Mouse (Mus musculus): ENCODE measurements around the gene Maml2. TPM values are rescaled to one million over a fixed set of nuclear protein-coding genes. Genes with fewer than 3 reads are reported as not detected.

The Maml2 gene
- polyA plus RNA-seq, 1 experiment, result 8.4 TPM

GRCm38 (mm10) chr9:13446703-13447285, 149.0 kb downstream of the Maml2 start, which contains the start of gene Gm17571:
TSS of gene Gm17571 (minus strand) at chr9:13446753.
- no peak for DNase-seq (ENCODE audit: low read depth)

DNA sequence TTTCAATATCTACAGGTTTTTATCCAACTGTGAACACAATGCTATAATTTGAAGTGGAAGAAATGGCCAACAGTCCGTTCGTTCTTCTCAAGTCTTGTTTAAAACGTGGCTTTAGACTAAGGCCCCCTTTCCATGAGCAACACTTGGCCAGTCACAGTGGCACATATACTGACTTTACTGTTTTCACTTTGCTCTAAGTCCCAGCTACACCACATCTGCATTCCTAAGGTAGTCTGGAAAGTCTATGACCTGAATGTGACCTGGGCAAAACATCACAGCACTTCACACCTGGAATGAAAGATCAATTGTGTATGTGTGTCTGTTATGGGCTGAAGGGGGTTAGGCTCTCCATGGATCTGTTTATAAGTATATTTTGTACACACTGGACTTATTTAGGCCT, 151.0 kb downstream of the Maml2 start:
- DNase-seq (ENCODE audit: low read depth), result no peak

DNA sequence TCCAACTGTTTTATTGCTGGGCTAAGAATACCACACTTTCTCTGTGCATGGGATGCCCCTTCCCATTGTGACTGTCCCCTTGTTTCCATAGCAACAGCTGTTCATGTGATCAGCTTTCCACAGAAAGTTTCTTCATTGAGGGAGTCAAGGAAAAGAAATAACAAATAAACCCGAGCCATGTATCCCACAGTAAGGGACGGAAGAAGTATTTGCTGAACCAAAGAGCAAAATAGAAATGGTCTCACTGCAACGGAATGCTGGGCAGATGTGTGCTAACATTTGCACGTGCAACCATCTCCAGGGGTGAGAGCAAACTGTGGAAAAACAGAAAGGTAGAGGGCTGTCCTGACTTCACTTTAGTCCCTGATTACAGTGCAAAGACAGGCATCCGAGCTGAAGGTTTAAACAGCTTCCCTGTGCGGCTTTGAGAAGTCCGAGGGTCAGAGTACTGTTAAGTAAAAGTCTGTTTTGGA, 156.9 kb downstream of the Maml2 start:
- DNase-seq (ENCODE audit: low read depth), result no peak

GRCm38 (mm10) chr9:13455231-13455630, 157.5 kb downstream of the Maml2 start:
- DNase-seq (ENCODE audit: low read depth), result no peak

DNA sequence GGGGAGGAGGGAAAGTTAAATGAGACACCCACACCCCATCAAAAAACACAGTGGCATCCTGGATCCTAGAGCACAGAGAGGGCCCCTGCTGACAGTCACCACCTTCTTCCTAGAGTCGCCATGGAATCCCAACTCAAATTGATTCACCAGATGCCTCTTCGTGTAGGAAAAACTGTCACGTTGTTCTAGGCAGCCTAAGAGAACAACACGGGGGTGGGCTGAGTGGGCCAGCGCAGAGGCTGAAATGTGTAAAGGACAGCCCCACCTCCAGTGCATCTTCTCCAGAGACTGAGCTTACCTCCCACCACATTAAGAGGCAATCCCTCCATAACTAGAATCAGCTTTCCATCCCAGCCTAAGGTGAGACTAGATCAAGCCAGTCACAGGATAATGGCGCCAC, 160.0 kb downstream of the Maml2 start:
- DNase-seq (ENCODE audit: low read depth), result no peak

DNA sequence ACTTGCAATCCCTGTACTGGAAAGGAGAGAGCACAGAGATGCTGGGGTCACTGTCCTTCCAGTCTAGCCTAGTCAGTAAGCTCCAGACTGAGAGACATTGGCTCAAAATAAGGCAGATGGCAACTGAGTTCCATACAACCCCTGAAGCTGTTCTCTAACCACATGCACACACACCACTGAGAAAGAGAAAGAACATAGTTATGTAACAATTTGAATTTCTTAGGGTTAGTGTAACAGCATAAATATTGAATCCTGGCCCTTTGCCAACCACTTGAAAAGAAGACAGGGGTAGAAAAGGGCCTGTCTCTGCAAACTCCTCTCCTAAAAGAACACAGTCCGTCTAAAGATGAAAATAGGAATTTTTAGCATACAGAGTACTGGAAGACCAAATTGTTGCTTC, 161.6 kb downstream of the Maml2 start:
- no peak for DNase-seq (ENCODE audit: low read depth)

DNA sequence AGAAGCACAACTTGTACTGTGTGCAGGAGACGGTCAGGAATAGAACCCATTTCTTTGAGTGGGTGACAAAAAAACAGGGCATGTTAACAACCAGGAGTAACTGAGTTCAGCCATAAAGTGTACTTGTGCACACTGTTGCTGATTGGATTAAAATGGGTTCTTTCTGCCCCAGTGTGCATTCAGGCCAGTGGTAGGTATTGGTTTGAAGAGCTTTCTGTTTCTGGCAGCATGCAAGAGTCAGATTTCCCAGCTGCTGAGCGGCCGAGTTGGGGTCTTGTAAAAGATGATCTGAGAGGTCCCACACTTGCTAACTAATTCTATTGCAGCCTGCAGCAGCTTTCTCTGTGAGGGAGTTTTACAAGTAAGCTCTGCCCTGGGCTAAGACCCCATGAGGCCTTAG, 162.3 kb downstream of the Maml2 start:
- no peak for DNase-seq (ENCODE audit: low read depth)

DNA sequence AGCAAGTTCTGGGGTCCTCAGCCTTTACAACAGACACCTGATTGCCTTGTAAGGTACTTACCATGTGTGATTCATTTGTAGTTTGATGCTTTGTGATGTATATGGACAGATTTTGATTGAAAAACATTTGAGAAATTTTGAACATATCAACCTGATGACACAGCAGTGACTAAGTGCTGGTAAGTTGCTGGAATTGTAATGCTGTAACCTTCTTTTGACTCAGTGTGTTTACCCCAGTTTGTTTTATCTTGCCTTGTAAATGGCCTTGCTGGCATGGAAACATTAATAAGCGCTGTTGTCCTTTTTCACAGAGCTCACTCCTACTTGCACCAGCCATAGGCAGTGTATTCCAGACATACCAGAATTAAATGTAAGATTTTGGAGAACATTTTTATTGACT, 163.2 kb downstream of the Maml2 start:
- DNase-seq (ENCODE audit: low read depth), result no peak

GRCm38 (mm10) chr9:13465358-13466020, 167.7 kb downstream of the Maml2 start:
- DNase-seq (ENCODE audit: low read depth), result no peak

DNA sequence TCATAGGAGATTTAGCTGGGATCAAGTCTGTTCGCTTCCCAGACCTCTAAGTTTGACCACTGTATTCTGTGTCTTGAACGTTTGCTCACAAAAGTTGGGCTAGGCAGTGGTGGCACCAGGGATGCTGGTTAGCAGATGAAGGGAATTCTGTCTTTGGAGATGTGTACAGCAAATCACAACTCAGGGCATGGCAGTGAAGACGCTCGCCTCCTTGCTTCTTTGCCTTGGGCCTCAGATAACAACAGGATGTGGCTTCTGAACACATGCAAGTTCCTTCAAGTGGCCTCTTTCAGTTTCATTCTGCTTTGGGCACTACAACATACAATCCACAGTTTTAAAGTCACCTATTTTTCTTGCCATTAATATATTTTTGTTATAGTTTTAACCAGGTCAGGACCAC, 168.6 kb downstream of the Maml2 start:
- DNase-seq (ENCODE audit: low read depth), result no peak

GRCm38 (mm10) chr9:13466816-13467215, 169.1 kb downstream of the Maml2 start:
- DNase-seq (ENCODE audit: low read depth), result no peak

DNA sequence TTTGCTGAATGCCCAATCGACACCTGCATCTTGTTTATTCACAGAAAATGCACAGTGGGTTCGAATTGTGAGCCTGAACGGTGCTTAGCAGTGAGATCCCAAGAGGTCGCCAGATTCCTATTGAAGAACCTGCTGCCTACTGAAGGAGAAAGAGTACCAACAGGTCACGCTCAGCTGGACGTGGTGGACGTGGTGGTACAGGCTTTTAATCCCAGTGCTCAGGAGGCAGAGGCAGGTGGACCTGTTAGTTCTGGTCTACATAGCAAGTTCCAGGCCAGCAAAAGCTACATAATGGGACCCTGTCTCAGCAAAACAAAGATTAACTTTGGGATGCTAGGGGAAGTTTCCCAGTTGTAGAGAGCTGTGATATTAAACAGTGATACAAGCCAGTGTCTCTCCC, 170.0 kb downstream of the Maml2 start:
- DNase-seq (ENCODE audit: low read depth), result no peak

DNA sequence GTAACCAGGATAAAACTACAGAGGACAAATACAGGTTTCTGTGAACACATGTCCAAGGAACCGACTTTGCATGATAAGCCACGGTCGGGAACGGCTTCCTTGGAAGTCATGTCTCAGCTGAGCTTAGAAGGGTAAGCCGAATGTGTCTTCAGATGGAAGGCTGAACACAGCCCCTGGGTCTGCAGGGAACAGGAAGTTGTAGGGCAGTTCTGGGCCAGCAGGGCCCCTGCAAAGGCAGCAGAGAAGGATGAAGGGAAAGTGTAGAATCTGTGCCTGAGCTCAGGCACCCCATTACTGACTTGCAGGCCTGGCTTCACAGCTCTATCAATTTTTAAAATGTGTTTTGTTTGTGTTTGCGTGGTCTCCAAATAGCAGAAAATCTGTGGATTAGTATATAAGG, 171.0 kb downstream of the Maml2 start:
- no peak for DNase-seq (ENCODE audit: low read depth)

- DNase-seq (ENCODE audit: low read depth), result no peak
Measured at GRCm38 (mm10) chr9:13470013-13470412, 172.3 kb downstream of the Maml2 start.

DNA sequence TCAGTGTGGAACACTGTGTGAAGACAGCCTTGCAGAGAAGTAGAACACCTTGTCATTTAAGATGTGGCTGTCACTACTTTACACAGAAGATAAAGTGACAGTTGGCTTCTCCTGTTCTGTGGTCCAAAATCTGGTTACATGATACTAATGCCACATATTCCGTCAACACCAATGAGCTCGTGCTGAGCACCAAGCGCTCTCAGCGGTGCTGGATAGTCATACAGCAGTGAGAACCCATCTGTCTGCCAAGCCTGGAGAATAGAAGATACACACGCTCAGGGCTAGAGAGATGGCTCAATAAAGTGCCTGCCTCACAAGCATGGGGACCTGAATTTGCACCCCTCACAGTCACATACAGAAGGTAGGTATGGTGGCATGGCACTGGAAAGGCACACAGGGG, 177.2 kb downstream of the Maml2 start:
- no peak for DNase-seq (ENCODE audit: low read depth)

GRCm38 (mm10) chr9:13479275-13479674, 181.5 kb downstream of the Maml2 start:
- DNase-seq (ENCODE audit: low read depth), result no peak

GRCm38 (mm10) chr9:13483199-13484068, 185.7 kb downstream of the Maml2 start:
- DNase-seq (ENCODE audit: low read depth), result no peak

DNA sequence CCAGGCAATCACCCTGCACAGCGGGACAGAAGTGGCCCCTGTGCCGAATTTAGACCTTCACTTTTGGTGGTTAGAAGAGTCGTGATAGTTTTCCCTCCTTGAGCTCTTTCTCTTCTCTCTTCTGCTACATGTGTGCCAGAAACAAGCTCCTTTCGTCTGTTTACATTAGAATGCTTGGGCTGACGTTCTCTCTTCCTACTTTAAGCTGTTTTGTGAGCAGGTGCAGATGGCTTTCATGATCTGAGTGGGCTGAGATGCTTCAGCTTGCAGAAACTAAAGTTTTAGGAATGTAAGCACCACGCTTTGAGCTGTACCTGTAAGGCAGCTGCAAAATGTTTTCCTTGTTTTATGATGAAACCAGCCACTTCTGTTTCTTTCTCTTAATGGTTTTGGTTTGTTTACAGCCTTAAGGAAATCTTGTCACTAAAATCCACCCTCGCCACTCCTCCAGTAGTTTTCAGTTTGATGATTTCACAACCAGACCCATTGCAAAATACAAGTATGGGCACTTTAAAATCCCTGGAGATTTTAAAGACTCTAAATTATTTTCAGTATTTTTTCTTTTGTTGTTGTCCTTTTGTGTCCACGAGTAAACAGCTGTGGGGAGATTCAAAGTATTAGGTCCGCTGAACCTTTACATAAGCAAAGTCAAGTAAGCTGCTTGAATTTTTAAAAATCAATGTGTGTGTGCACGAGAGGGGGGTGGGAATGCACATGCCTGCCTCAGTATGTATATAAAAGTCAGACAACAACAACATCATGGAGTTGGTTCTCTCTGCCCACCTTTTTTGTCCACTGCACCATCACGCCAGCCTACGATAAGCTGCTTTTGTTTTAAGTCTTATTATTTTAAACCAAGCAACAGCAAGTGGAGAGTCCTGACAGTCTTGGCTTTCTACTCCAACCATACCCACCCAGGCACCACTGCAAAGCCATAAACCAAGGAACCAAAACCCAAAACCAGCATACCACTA, 186.8 kb downstream of the Maml2 start:
- DNase-seq (ENCODE audit: low read depth), result peak; percentile 63

DNA sequence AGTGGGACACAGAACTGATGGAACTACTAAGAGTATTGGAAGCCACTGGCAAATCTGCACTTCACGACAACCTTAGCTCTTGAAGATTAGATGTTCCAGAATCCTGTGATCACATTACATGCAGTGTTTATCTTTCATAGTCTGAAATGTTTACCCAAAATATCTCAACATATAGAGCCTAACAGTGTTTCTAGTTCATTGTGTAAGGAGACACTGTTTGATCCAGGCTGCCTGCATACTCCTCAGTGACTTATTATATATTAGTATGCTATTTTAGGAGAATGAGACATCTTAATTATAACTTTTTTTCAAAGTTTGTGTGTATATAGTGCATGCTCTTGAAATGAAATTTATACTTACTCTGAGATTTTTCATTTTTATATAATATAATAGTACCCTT, 188.2 kb downstream of the Maml2 start:
- no peak for DNase-seq (ENCODE audit: low read depth)

GRCm38 (mm10) chr9:13491107-13491506, 193.3 kb downstream of the Maml2 start:
- no peak for DNase-seq (ENCODE audit: low read depth)

DNA sequence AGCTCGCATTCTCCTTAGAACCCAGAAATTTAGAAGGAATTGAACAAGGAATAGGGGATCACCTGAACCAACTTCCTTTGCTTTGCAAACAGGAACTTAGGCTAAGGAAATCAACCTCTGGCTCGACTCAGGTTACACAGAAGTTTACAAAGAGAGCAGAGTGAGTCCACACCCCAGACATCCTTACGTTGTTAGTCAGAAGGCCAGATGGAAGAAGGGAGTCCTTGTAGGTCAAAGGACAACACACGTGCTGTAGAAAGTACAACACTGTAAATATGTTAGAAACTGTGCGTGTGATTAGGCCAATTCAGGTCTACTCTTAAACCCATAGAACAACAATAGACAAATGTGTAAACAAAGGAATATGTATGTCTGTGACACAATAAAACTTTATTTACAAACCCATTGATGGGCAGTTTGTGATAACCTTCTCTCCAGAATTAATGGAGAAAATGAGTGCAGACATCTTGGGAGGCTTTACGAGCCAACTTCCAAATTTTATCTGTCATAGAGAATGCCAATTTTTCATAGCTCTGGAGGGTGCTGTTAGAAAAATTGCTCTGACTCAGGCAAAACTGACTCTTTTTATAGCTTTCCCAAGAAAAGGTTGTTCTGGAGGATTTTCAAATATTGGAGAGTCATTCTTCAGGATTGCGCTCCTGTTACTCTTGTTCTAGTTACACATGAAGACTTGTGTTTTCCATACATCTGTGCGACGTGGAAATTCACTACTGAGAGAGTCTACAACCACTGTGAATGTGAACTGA, 194.3 kb downstream of the Maml2 start:
- DNase-seq (ENCODE audit: low read depth), result no peak
